Mouse (Mus musculus) brown adipose tissue, adult 24 weeks (tissue): Measurements from ENCODE around the gene H2-Ke6. TPM values are rescaled to one million over a fixed set of nuclear protein-coding genes. Genes with fewer than 3 reads are reported as not detected.
"Not testable (repeated sequence)": the region's sequence is repeated elsewhere in the genome, so short reads cannot be mapped to it uniquely, and the experiment has no call there.

ENCODE experiments used
- H3K27ac ChIP-seq: fragments of 200-500 bp; replicated peaks from 2 replicates; pipeline ENCODE4 v1.5.1; 2012; ENCODE audit warnings: low read depth, mild to moderate bottlenecking, low read length
- H3K4me1 ChIP-seq: fragments of 200-500 bp; 2 replicates; pipeline ENCODE4 v1.6.1; 2012; ENCODE audit warnings: low read length, mixed read lengths; ENCODE audit not compliant: control insufficient read depth, insufficient read depth, insufficient read length
- H3K4me3 ChIP-seq: fragments of 200-500 bp; 2 replicates; pipeline ENCODE4 v1.5.1; 2012; ENCODE audit warnings: low read depth, mild to moderate bottlenecking, low read length, moderate library complexity; ENCODE audit not compliant: insufficient read depth
- polyA plus RNA-seq: library from polyadenylated mRNA; stranded (reverse); fragments of >200 nt; gene quantifications from 2 replicates; pipeline ENCODE4 v1.2.4, GENCODE M21; 2012; ENCODE audit not compliant: missing spikeins, insufficient read depth, insufficient read length

H2-Ke6 gene
- polyA plus RNA-seq, 1 experiment = 236 TPM

- peak within 1 kb of the TSS; percentile 85 for H3K27ac ChIP-seq
- H3K4me1 ChIP-seq = peaks cover 6% of the 10 kb centered on the region; the same call in 1 of the 2 replicates
- peak within 1 kb of the TSS; percentile 92 for H3K4me3 ChIP-seq
Observed at GRCm38 (mm10) chr17:34024317-34024821, 3.5 kb downstream of the H2-Ke6 start, which contains the start of gene Ring1. Ring1 (minus strand) TSS chr17:34024680.

GRCm38 (mm10) chr17:34023678-34024077 lies 4.2 kb downstream of the H2-Ke6 start:
- H3K4me1 ChIP-seq = peaks cover 6% of the 10 kb centered on the region; the same call in 1 of the 2 replicates
- no peak overlapping the region for H3K27ac ChIP-seq
- peak overlapping the region; percentile 92 for H3K4me3 ChIP-seq

- no peak overlapping the region for H3K27ac ChIP-seq
- peaks cover 6% of the 10 kb centered on the region; the same call in 1 of the 2 replicates for H3K4me1 ChIP-seq
Observed at GRCm38 (mm10) chr17:34022987-34023386, 4.9 kb downstream of the H2-Ke6 start.

GRCm38 (mm10) chr17:34022414-34022783 lies 5.5 kb downstream of the H2-Ke6 start:
- Histone ChIP-seq H3K4me3 (no peak overlapping the region), H3K27ac (no peak overlapping the region), H3K4me1 (peaks cover 6% of the 10 kb centered on the region; the same call in 1 of the 2 replicates)

More at GRCm38 (mm10) chr17:34022987-34023386, 4.9 kb downstream of the H2-Ke6 start:
- no peak overlapping the region for H3K4me3 ChIP-seq

- no peak overlapping the region for H3K27ac ChIP-seq
- H3K4me1 ChIP-seq = peaks cover under 1% of the 10 kb centered on the region; the same call in 1 of the 2 replicates
- H3K4me3 ChIP-seq = no peak overlapping the region
Observed at GRCm38 (mm10) chr17:34021539-34022413, 6.1 kb downstream of the H2-Ke6 start.

GRCm38 (mm10) chr17:34013436-34013835 lies 14.4 kb downstream of the H2-Ke6 start:
- Histone ChIP-seq H3K4me3 (no peak overlapping the region), H3K4me1 (no peaks in the 10 kb centered on the region), H3K27ac (no peak overlapping the region)

- Histone ChIP-seq H3K27ac (no peak overlapping the region), H3K4me1 (no peaks in the 10 kb centered on the region), H3K4me3 (no peak overlapping the region)
Observed at GRCm38 (mm10) chr17:34010156-34010555, 17.7 kb downstream of the H2-Ke6 start.

- H3K27ac ChIP-seq = no peak overlapping the region
- H3K4me3 ChIP-seq = no peak overlapping the region
- no peaks in the 10 kb centered on the region for H3K4me1 ChIP-seq
Observed at GRCm38 (mm10) chr17:34006570-34006969, 21.3 kb downstream of the H2-Ke6 start.

GRCm38 (mm10) chr17:34003426-34003825 lies 24.4 kb downstream of the H2-Ke6 start:
- Histone ChIP-seq H3K4me3 (no peak overlapping the region), H3K27ac (no peak overlapping the region), H3K4me1 (no peaks in the 10 kb centered on the region)

- peak overlapping the region; percentile 83 for H3K27ac ChIP-seq
- H3K4me1 ChIP-seq = not testable (repeated sequence)
- peak overlapping the region; percentile 59 for H3K4me3 ChIP-seq
Observed at GRCm38 (mm10) chr17:34000796-34001195, 27.1 kb downstream of the H2-Ke6 start.

GRCm38 (mm10) chr17:34000150-34000537 lies 27.7 kb downstream of the H2-Ke6 start, which contains the start of gene H2-K1:
H2-K1 (minus strand) TSS chr17:34000347.
- Histone ChIP-seq H3K4me1 (no peaks in the 10 kb centered on the region), H3K27ac (peak within 1 kb of the TSS; percentile 83), H3K4me3 (peak within 1 kb of the TSS; percentile 74)

GRCm38 (mm10) chr17:33999341-34000149 lies 28.3 kb downstream of the H2-Ke6 start:
- Histone ChIP-seq H3K4me3 (peak overlapping the region; percentile 74), H3K4me1 (no peaks in the 10 kb centered on the region), H3K27ac (peak overlapping the region; percentile 60)

- not testable (repeated sequence) for H3K4me1 ChIP-seq, H3K27ac ChIP-seq
- peak overlapping the region; percentile 74 for H3K4me3 ChIP-seq
Observed at GRCm38 (mm10) chr17:33998697-33999096, 29.2 kb downstream of the H2-Ke6 start.

- not testable (repeated sequence) for H3K27ac ChIP-seq, H3K4me3 ChIP-seq, H3K4me1 ChIP-seq
Observed at GRCm38 (mm10) chr17:33997025-33997424, 30.8 kb downstream of the H2-Ke6 start.

GRCm38 (mm10) chr17:33995651-33996050 lies 32.2 kb downstream of the H2-Ke6 start:
- H3K4me1 ChIP-seq = no peaks in the 10 kb centered on the region
- no peak overlapping the region for H3K27ac ChIP-seq
- no peak overlapping the region for H3K4me3 ChIP-seq
